Mouse (Mus musculus): ENCODE results near the gene Pcx. TPM values are rescaled to one million over a fixed set of nuclear protein-coding genes. Genes with fewer than 3 reads are reported as not detected.
A peak's percentile ranks its signal among the peaks of the same experiment; 100 is the strongest.

Gene Pcx
- polyA plus RNA-seq, 1 experiment from 2014 or later: 15.9 TPM

GRCm38 (mm10) chr19:4555086-4555485 lies 44.8 kb downstream of the Pcx start:
- Histone ChIP-seq H3K27ac (ENCODE audit: poor library complexity, severe bottlenecking) (no peak overlapping the region), H3K36me3 (no peaks in the 10 kb centered on the region), H3K9me3 (replicated peaks) (no peaks in the 10 kb centered on the region), H3K9ac (no peak overlapping the region), H3K4me2 (no peak overlapping the region), H3K27me3 (replicated peaks) (no peaks in the 10 kb centered on the region), H3K4me3 (no peak overlapping the region), H3K4me1 (replicated peaks) (peaks cover 23% of the 10 kb centered on the region)
- 77% methylated on average over 7 of the region's 7 CpGs for WGBS
- ATAC-seq (ENCODE audit: insufficient number of reproducible peaks, low FRiP score): no peak

DNA sequence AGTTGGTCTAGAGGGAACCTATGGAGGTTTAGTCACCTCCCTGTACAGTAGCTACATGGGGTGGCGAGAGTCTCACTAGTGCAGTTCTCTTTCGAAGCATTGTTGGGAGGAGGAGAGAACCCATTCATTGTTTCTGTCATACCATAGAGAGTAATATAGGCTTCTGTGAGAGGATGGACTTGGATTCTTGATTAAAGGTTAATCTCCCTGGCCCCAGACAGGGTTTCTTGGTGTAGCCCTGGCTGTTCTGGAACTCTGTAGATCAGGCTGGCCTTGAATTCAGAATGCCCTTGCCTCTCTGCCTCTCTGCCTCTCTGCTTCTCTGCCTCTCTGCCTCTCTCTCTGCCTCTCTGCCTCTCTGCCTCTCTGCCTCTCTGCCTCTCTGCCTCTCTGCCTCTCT lies 46.5 kb downstream of the Pcx start:
- Histone ChIP-seq H3K4me3 (no peak overlapping the region), H3K27ac (ENCODE audit: poor library complexity, severe bottlenecking) (no peak overlapping the region), H3K36me3 (no peaks in the 10 kb centered on the region), H3K27me3 (replicated peaks) (no peaks in the 10 kb centered on the region), H3K4me2 (no peak overlapping the region), H3K9ac (no peak overlapping the region), H3K4me1 (replicated peaks) (peaks cover 24% of the 10 kb centered on the region), H3K9me3 (replicated peaks) (no peaks in the 10 kb centered on the region)
- no peak for ATAC-seq (ENCODE audit: insufficient number of reproducible peaks, low FRiP score)
- 85% methylated on average over 2 of the region's 2 CpGs for WGBS

- Histone ChIP-seq H3K9me3 (replicated peaks) (no peaks in the 10 kb centered on the region), H3K36me3 (no peaks in the 10 kb centered on the region), H3K9ac (peak overlapping the region; percentile 6; the same call in 1 of the 2 replicates), H3K4me3 (no peak overlapping the region), H3K27ac (ENCODE audit: poor library complexity, severe bottlenecking) (peak overlapping the region; percentile 60), H3K4me1 (replicated peaks) (peaks cover 24% of the 10 kb centered on the region), H3K27me3 (replicated peaks) (no peaks in the 10 kb centered on the region), H3K4me2 (peak overlapping the region; percentile 37)
- ATAC-seq (ENCODE audit: insufficient number of reproducible peaks, low FRiP score): peak; percentile 80
- 62% methylated on average over 8 of the region's 8 CpGs for WGBS
Observed at GRCm38 (mm10) chr19:4557796-4558569, 47.7 kb downstream of the Pcx start.

GRCm38 (mm10) chr19:4558570-4558955 lies 48.3 kb downstream of the Pcx start:
- H3K36me3 ChIP-seq: no peaks in the 10 kb centered on the region
- H3K27me3 ChIP-seq (replicated peaks): no peaks in the 10 kb centered on the region
- WGBS: 28% methylated on average over 3 of the region's 3 CpGs
- H3K9ac ChIP-seq: peak overlapping the region; percentile 6; the same call in 1 of the 2 replicates
- peak overlapping the region; percentile 60 for H3K27ac ChIP-seq (ENCODE audit: poor library complexity, severe bottlenecking)
- peak overlapping the region; percentile 37 for H3K4me2 ChIP-seq
- peak; percentile 92 for ATAC-seq (ENCODE audit: insufficient number of reproducible peaks, low FRiP score)
- no peaks in the 10 kb centered on the region for H3K9me3 ChIP-seq (replicated peaks)
- H3K4me1 ChIP-seq (replicated peaks): peaks cover 24% of the 10 kb centered on the region
- H3K4me3 ChIP-seq: no peak overlapping the region

DNA sequence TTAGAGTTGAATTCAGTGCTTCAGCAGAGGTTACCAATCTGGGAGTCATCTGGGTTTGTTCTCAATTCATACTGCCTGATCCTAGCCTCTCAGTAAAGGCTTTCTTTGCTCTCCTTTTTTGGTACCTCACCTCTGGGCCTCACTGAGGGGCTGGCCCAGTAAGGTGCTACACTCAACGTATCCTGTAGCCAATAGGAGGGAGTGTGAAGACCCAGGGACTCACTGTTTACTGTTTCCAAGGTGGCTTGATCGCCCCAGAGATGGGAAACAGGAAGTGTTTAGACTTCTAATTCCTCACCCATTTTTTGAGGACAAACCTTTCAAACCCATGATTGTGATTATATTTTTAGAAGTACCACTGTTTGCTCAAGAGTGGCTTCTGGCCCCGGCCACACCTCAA lies 48.7 kb downstream of the Pcx start:
- Histone ChIP-seq H3K9me3 (replicated peaks) (no peaks in the 10 kb centered on the region), H3K36me3 (no peaks in the 10 kb centered on the region), H3K4me3 (no peak overlapping the region), H3K4me2 (peak overlapping the region; percentile 37), H3K4me1 (replicated peaks) (peaks cover 24% of the 10 kb centered on the region), H3K27ac (ENCODE audit: poor library complexity, severe bottlenecking) (peak overlapping the region; percentile 60), H3K27me3 (replicated peaks) (no peaks in the 10 kb centered on the region), H3K9ac (no peak overlapping the region)
- 56% methylated on average over 3 of the region's 3 CpGs for WGBS
- ATAC-seq (ENCODE audit: insufficient number of reproducible peaks, low FRiP score): peak; percentile 46; the same call in 1 of the 2 replicates

DNA sequence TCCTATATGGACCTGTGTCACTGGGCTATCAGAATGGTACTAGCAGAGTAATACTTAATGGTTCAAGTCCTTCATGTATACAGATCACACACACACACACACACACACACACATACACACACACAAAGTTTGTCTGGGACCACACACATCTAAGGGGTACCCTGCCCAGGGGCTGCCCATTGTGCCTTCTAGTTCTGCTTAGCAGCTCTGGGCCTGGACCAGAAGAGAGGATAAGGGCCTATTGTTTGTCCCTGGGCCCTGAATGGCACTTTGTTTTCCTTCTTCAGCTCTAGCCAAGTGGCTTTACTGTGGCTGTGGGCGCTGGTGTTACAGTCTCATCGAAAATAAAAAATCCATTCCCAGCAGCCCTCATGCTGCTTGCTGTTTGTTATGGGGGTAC lies 49.3 kb downstream of the Pcx start:
- Histone ChIP-seq H3K4me1 (replicated peaks) (peaks cover 24% of the 10 kb centered on the region), H3K27ac (ENCODE audit: poor library complexity, severe bottlenecking) (peak overlapping the region; percentile 60), H3K4me3 (no peak overlapping the region), H3K27me3 (replicated peaks) (no peaks in the 10 kb centered on the region), H3K36me3 (no peaks in the 10 kb centered on the region), H3K4me2 (0 out of 2 replicates have a peak overlapping the region, but pooled peaks have one; percentile 37), H3K9ac (no peak overlapping the region), H3K9me3 (replicated peaks) (no peaks in the 10 kb centered on the region)
- 80% methylated on average over 2 of the region's 2 CpGs for WGBS
- no peak for ATAC-seq (ENCODE audit: insufficient number of reproducible peaks, low FRiP score)

DNA sequence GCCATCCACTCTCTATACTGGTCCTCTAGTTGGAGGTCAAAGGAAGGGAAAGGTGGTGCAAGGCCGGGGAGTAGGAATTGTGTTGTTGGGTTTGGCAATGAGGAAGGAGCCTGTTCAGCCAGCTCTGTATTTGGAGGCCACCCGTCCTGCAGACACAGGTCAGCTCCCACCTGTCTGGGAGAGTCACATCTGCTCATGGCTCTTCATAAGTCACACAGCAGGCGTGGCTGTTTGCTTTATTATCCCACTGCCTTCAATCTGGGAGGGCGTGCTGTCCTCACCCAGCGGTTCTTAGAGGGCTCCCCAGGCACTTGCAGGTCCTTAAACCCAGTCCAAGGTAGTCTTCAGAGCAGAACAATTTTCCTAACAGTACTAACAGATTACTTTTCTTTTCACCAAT lies 49.9 kb downstream of the Pcx start:
- Histone ChIP-seq H3K4me1 (replicated peaks) (peaks cover 24% of the 10 kb centered on the region), H3K36me3 (no peaks in the 10 kb centered on the region), H3K4me2 (no peak overlapping the region), H3K9me3 (replicated peaks) (no peaks in the 10 kb centered on the region), H3K27ac (ENCODE audit: poor library complexity, severe bottlenecking) (no peak overlapping the region), H3K9ac (no peak overlapping the region), H3K27me3 (replicated peaks) (no peaks in the 10 kb centered on the region), H3K4me3 (no peak overlapping the region)
- WGBS: 77% methylated on average over 5 of the region's 5 CpGs
- ATAC-seq (ENCODE audit: insufficient number of reproducible peaks, low FRiP score): no peak

GRCm38 (mm10) chr19:4565678-4566077 lies 55.4 kb downstream of the Pcx start:
- 89% methylated on average over 5 of the region's 5 CpGs for WGBS
- Histone ChIP-seq H3K9me3 (replicated peaks) (no peaks in the 10 kb centered on the region), H3K4me1 (replicated peaks) (peaks cover 22% of the 10 kb centered on the region), H3K36me3 (no peaks in the 10 kb centered on the region), H3K27me3 (replicated peaks) (no peaks in the 10 kb centered on the region), H3K4me3 (no peak overlapping the region), H3K9ac (no peak overlapping the region), H3K4me2 (no peak overlapping the region), H3K27ac (ENCODE audit: poor library complexity, severe bottlenecking) (no peak overlapping the region)
- no peak for ATAC-seq (ENCODE audit: insufficient number of reproducible peaks, low FRiP score)

DNA sequence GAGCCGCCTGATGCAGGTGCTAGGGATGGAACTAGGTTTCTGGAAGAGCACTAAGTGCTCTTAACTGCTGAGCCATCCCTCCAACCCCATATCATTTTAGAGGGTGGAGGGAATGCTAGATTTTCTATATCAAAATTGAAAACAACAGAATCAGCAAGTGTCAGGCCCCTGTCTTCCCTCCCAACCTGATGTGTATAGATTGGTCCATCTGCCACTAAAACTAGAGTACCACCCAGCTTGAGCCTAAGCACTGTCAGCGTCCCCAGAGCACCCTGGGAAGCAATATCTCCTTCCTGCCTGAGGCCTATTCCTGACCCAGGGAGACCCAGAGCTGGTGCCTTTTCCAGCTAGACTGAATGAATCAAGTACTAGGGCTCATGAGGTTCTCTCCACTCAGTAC lies 56.6 kb downstream of the Pcx start:
- Histone ChIP-seq H3K36me3 (no peaks in the 10 kb centered on the region), H3K4me1 (replicated peaks) (peaks cover 22% of the 10 kb centered on the region), H3K9me3 (replicated peaks) (no peaks in the 10 kb centered on the region), H3K4me2 (no peak overlapping the region), H3K27ac (ENCODE audit: poor library complexity, severe bottlenecking) (no peak overlapping the region), H3K4me3 (no peak overlapping the region), H3K9ac (no peak overlapping the region), H3K27me3 (replicated peaks) (no peaks in the 10 kb centered on the region)
- ATAC-seq (ENCODE audit: insufficient number of reproducible peaks, low FRiP score): no peak
- 78% methylated on average over 2 of the region's 2 CpGs for WGBS

GRCm38 (mm10) chr19:4567665-4568064 lies 57.4 kb downstream of the Pcx start:
- Histone ChIP-seq H3K4me3 (no peak overlapping the region), H3K4me1 (replicated peaks) (peaks cover 22% of the 10 kb centered on the region), H3K4me2 (no peak overlapping the region), H3K9ac (no peak overlapping the region), H3K36me3 (no peaks in the 10 kb centered on the region), H3K27me3 (replicated peaks) (no peaks in the 10 kb centered on the region), H3K27ac (ENCODE audit: poor library complexity, severe bottlenecking) (no peak overlapping the region), H3K9me3 (replicated peaks) (no peaks in the 10 kb centered on the region)
- no peak for ATAC-seq (ENCODE audit: insufficient number of reproducible peaks, low FRiP score)
- 81% methylated on average over 2 of the region's 2 CpGs for WGBS

DNA sequence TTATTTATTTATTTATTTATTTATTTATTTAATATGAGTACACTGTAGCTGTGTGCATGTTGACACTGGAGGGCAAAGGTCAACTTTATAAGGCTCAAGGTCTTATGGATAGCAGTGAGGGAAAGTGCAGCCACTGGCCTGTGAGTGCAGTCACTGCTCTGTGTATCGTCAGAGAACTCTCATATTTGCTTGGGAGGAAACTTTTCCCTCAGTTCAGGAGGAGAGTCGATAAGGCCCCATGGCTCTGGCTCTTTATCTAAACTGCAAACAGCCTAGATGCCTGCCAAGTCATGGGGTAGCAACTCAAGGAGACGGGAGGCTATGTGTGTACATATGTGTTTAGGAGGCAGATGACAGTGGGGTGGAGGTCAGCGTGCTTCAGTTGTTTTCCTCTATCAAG lies 58.6 kb downstream of the Pcx start:
- WGBS: 19% methylated on average over 4 of the region's 4 CpGs
- H3K9ac ChIP-seq: no peak overlapping the region
- H3K27ac ChIP-seq (ENCODE audit: poor library complexity, severe bottlenecking): peak overlapping the region; percentile 38; the same call in 1 of the 2 replicates
- peak; percentile 87 for ATAC-seq (ENCODE audit: insufficient number of reproducible peaks, low FRiP score)
- H3K9me3 ChIP-seq (replicated peaks): no peaks in the 10 kb centered on the region
- no peak overlapping the region for H3K4me3 ChIP-seq
- H3K27me3 ChIP-seq (replicated peaks): no peaks in the 10 kb centered on the region
- no peak overlapping the region for H3K4me2 ChIP-seq
- H3K4me1 ChIP-seq (replicated peaks): peaks cover 22% of the 10 kb centered on the region
- H3K36me3 ChIP-seq: no peaks in the 10 kb centered on the region
